Mouse (Mus musculus): ENCODE results near the gene Scn8a. TPM values are rescaled to one million over a fixed set of nuclear protein-coding genes. Genes with fewer than 3 reads are reported as not detected.

Scn8a gene
- polyA plus RNA-seq, 1 experiment = 0.20 TPM

- Histone ChIP-seq H3K36me3 (ENCODE audit: control insufficient read depth, insufficient read depth, low read length) (no peaks in the 10 kb centered on the region), H3K27me3 (ENCODE audit: control insufficient read depth, insufficient read depth, low read length) (no peaks in the 10 kb centered on the region; the same call in 1 of the 2 replicates), H3K4me3 (ENCODE audit: control insufficient read depth, insufficient read depth, low read length) (no peak overlapping the region), H3K4me1 (replicated peaks; ENCODE audit: control insufficient read depth, insufficient read depth, low read length) (no peaks in the 10 kb centered on the region), H3K27ac (ENCODE audit: control insufficient read depth, insufficient read depth, low read length) (no peak overlapping the region)
- WGBS = 90% methylated on average over 11 of the region's 11 CpGs
- DNase-seq = no peak
- no peak for TF ChIP-seq POLR2A (IDR thresholded peaks at IDR 0.05; ENCODE audit: control insufficient read depth, extremely low read depth, insufficient read depth, low read length, poor library complexity)
- TF ChIP-seq CTCF (IDR thresholded peaks at IDR 0.05; ENCODE audit: borderline replicate concordance, control insufficient read depth, extremely low read depth, insufficient read depth, low read length, poor library complexity) = no peak
Observed at GRCm38 (mm10) chr15:101060280-101060852, 190.7 kb downstream of the Scn8a start.

GRCm38 (mm10) chr15:101065069-101065468, 195.4 kb downstream of the Scn8a start:
- WGBS = 88% methylated on average over 6 of the region's 6 CpGs
- Histone ChIP-seq H3K4me3 (ENCODE audit: control insufficient read depth, insufficient read depth, low read length) (no peak overlapping the region), H3K27ac (ENCODE audit: control insufficient read depth, insufficient read depth, low read length) (no peak overlapping the region)

GRCm38 (mm10) chr15:101066364-101066847, 196.7 kb downstream of the Scn8a start:
- Histone ChIP-seq H3K27me3 (ENCODE audit: control insufficient read depth, insufficient read depth, low read length) (no peaks in the 10 kb centered on the region), H3K4me3 (ENCODE audit: control insufficient read depth, insufficient read depth, low read length) (no peak overlapping the region), H3K36me3 (ENCODE audit: control insufficient read depth, insufficient read depth, low read length) (no peaks in the 10 kb centered on the region), H3K4me1 (replicated peaks; ENCODE audit: control insufficient read depth, insufficient read depth, low read length) (no peaks in the 10 kb centered on the region), H3K27ac (ENCODE audit: control insufficient read depth, insufficient read depth, low read length) (no peak overlapping the region)
- TF ChIP-seq CTCF (IDR thresholded peaks at IDR 0.05; ENCODE audit: borderline replicate concordance, control insufficient read depth, extremely low read depth, insufficient read depth, low read length, poor library complexity) (no peak), POLR2A (IDR thresholded peaks at IDR 0.05; ENCODE audit: control insufficient read depth, extremely low read depth, insufficient read depth, low read length, poor library complexity) (no peak)
- WGBS = 85% methylated on average over 6 of the region's 6 CpGs
- no peak for DNase-seq

More at GRCm38 (mm10) chr15:101065069-101065468, 195.4 kb downstream of the Scn8a start:
- no peak for DNase-seq
- Histone ChIP-seq H3K36me3 (ENCODE audit: control insufficient read depth, insufficient read depth, low read length) (no peaks in the 10 kb centered on the region), H3K27me3 (ENCODE audit: control insufficient read depth, insufficient read depth, low read length) (no peaks in the 10 kb centered on the region), H3K4me1 (replicated peaks; ENCODE audit: control insufficient read depth, insufficient read depth, low read length) (no peaks in the 10 kb centered on the region)
- TF ChIP-seq POLR2A (IDR thresholded peaks at IDR 0.05; ENCODE audit: control insufficient read depth, extremely low read depth, insufficient read depth, low read length, poor library complexity) (no peak), CTCF (IDR thresholded peaks at IDR 0.05; ENCODE audit: borderline replicate concordance, control insufficient read depth, extremely low read depth, insufficient read depth, low read length, poor library complexity) (no peak)

DNA sequence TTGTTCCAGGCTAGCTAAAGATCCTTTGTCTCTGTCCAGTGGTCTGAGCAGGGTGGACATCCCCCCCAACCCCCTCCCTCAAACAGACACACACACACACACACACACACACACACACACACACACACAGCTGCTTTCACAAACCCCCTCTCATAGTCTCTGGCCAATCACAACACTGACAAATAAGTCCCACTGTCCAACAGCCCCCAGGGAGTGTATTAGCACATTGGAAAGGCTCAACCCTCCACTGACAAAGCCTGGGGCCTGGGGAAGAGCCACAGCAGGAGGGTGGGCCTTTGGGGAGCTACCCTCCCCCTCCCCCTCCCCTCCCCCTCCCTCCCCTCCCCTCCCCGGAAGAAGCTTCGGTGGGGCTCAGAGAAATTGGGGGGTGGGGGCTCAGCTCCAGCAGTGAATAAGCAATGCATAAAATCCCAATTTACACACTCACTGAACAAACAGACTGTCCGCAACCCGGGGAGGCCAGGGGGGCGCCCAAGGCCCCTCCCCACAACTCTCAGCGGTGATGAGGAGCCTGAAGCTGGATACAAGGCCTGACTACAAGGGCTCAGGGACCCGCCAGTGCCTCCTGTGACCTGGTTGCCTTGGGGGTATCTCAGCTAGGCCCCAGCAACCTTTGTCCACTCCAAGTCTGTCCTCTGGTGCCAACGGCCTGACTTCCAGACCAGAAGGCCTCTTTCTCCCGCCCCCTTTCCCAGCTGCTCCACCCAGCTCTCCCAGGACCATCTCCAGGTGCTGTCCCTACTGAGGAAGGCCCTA, 197.4 kb downstream of the Scn8a start:
- no peak overlapping the region for H3K4me3 ChIP-seq (ENCODE audit: control insufficient read depth, insufficient read depth, low read length)
- no peak for DNase-seq
- H3K27ac ChIP-seq (ENCODE audit: control insufficient read depth, insufficient read depth, low read length) = no peak overlapping the region
- WGBS = 77% methylated on average over 8 of the region's 9 CpGs
- no peaks in the 10 kb centered on the region for H3K4me1 ChIP-seq (replicated peaks; ENCODE audit: control insufficient read depth, insufficient read depth, low read length)
- H3K36me3 ChIP-seq (ENCODE audit: control insufficient read depth, insufficient read depth, low read length) = no peaks in the 10 kb centered on the region
- TF ChIP-seq CTCF (IDR thresholded peaks at IDR 0.05; ENCODE audit: borderline replicate concordance, control insufficient read depth, extremely low read depth, insufficient read depth, low read length, poor library complexity) = no peak
- no peak for TF ChIP-seq POLR2A (IDR thresholded peaks at IDR 0.05; ENCODE audit: control insufficient read depth, extremely low read depth, insufficient read depth, low read length, poor library complexity)
- H3K27me3 ChIP-seq (ENCODE audit: control insufficient read depth, insufficient read depth, low read length) = no peaks in the 10 kb centered on the region

GRCm38 (mm10) chr15:101068029-101068428, 198.4 kb downstream of the Scn8a start:
- Histone ChIP-seq H3K27ac (ENCODE audit: control insufficient read depth, insufficient read depth, low read length) (no peak overlapping the region), H3K4me3 (ENCODE audit: control insufficient read depth, insufficient read depth, low read length) (no peak overlapping the region), H3K36me3 (ENCODE audit: control insufficient read depth, insufficient read depth, low read length) (no peaks in the 10 kb centered on the region), H3K27me3 (ENCODE audit: control insufficient read depth, insufficient read depth, low read length) (no peaks in the 10 kb centered on the region), H3K4me1 (replicated peaks; ENCODE audit: control insufficient read depth, insufficient read depth, low read length) (no peaks in the 10 kb centered on the region)
- no peak for DNase-seq
- TF ChIP-seq POLR2A (IDR thresholded peaks at IDR 0.05; ENCODE audit: control insufficient read depth, extremely low read depth, insufficient read depth, low read length, poor library complexity) = no peak
- WGBS = 87% methylated on average over 3 of the region's 3 CpGs

- 83% methylated on average over 4 of the region's 4 CpGs for WGBS
- Histone ChIP-seq H3K36me3 (ENCODE audit: control insufficient read depth, insufficient read depth, low read length) (no peaks in the 10 kb centered on the region), H3K4me3 (ENCODE audit: control insufficient read depth, insufficient read depth, low read length) (no peak overlapping the region), H3K4me1 (replicated peaks; ENCODE audit: control insufficient read depth, insufficient read depth, low read length) (no peaks in the 10 kb centered on the region), H3K27me3 (ENCODE audit: control insufficient read depth, insufficient read depth, low read length) (no peaks in the 10 kb centered on the region), H3K27ac (ENCODE audit: control insufficient read depth, insufficient read depth, low read length) (no peak overlapping the region)
- DNase-seq = no peak
- TF ChIP-seq POLR2A (IDR thresholded peaks at IDR 0.05; ENCODE audit: control insufficient read depth, extremely low read depth, insufficient read depth, low read length, poor library complexity) (no peak), CTCF (IDR thresholded peaks at IDR 0.05; ENCODE audit: borderline replicate concordance, control insufficient read depth, extremely low read depth, insufficient read depth, low read length, poor library complexity) (no peak)
Observed at GRCm38 (mm10) chr15:101068671-101069070, 199.0 kb downstream of the Scn8a start.
